Mouse (Mus musculus): ENCODE results near the gene Ptpro. TPM values are rescaled to one million over a fixed set of nuclear protein-coding genes. Genes with fewer than 3 reads are reported as not detected.

The Ptpro gene
- polyA plus RNA-seq, 1 experiment from 2014 or later: 1.8 TPM

- no peak for ATAC-seq
- Histone ChIP-seq H3K4me3 (ENCODE audit: low read length) (no peak overlapping the region), H3K4me2 (ENCODE audit: low read depth, low read length) (no peak overlapping the region), H3K9ac (ENCODE audit: low read depth, low read length) (no peak overlapping the region), H3K4me1 (ENCODE audit: control insufficient read depth, insufficient read depth, low read length) (no peaks in the 10 kb centered on the region), H3K27me3 (replicated peaks; ENCODE audit: control insufficient read depth, insufficient read depth, low read length) (no peaks in the 10 kb centered on the region), H3K27ac (ENCODE audit: low read length) (no peak overlapping the region), H3K36me3 (ENCODE audit: control insufficient read depth, insufficient read depth, low read length) (no peaks in the 10 kb centered on the region), H3K9me3 (ENCODE audit: control insufficient read depth, low read length) (no peaks in the 10 kb centered on the region)
- WGBS: 77% methylated on average over 7 of the region's 7 CpGs
Observed at GRCm38 (mm10) chr6:137395075-137395474, 143.0 kb downstream of the Ptpro start.

- Histone ChIP-seq H3K27me3 (replicated peaks; ENCODE audit: control insufficient read depth, insufficient read depth, low read length) (no peaks in the 10 kb centered on the region), H3K4me2 (ENCODE audit: low read depth, low read length) (no peak overlapping the region), H3K9ac (ENCODE audit: low read depth, low read length) (no peak overlapping the region), H3K4me1 (ENCODE audit: control insufficient read depth, insufficient read depth, low read length) (no peaks in the 10 kb centered on the region), H3K9me3 (ENCODE audit: control insufficient read depth, low read length) (no peaks in the 10 kb centered on the region), H3K27ac (ENCODE audit: low read length) (no peak overlapping the region), H3K4me3 (ENCODE audit: low read length) (no peak overlapping the region), H3K36me3 (ENCODE audit: control insufficient read depth, insufficient read depth, low read length) (no peaks in the 10 kb centered on the region)
- 80% methylated on average over 4 of the region's 4 CpGs for WGBS
- ATAC-seq: no peak
Observed at GRCm38 (mm10) chr6:137396106-137396793, 144.1 kb downstream of the Ptpro start.

GRCm38 (mm10) chr6:137397358-137397757 lies 145.2 kb downstream of the Ptpro start:
- no peak overlapping the region for H3K4me3 ChIP-seq (ENCODE audit: low read length)
- WGBS: 85% methylated on average over 2 of the region's 2 CpGs
- H3K9me3 ChIP-seq (ENCODE audit: control insufficient read depth, low read length): no peaks in the 10 kb centered on the region
- no peak overlapping the region for H3K27ac ChIP-seq (ENCODE audit: low read length)
- no peaks in the 10 kb centered on the region for H3K4me1 ChIP-seq (ENCODE audit: control insufficient read depth, insufficient read depth, low read length)
- H3K27me3 ChIP-seq (replicated peaks; ENCODE audit: control insufficient read depth, insufficient read depth, low read length): no peaks in the 10 kb centered on the region
- no peaks in the 10 kb centered on the region for H3K36me3 ChIP-seq (ENCODE audit: control insufficient read depth, insufficient read depth, low read length)
- no peak overlapping the region for H3K4me2 ChIP-seq (ENCODE audit: low read depth, low read length)
- ATAC-seq: no peak
- no peak overlapping the region for H3K9ac ChIP-seq (ENCODE audit: low read depth, low read length)

- Histone ChIP-seq H3K4me1 (ENCODE audit: control insufficient read depth, insufficient read depth, low read length) (no peaks in the 10 kb centered on the region), H3K36me3 (ENCODE audit: control insufficient read depth, insufficient read depth, low read length) (no peaks in the 10 kb centered on the region), H3K4me2 (ENCODE audit: low read depth, low read length) (no peak overlapping the region), H3K9me3 (ENCODE audit: control insufficient read depth, low read length) (no peaks in the 10 kb centered on the region), H3K4me3 (ENCODE audit: low read length) (no peak overlapping the region), H3K27me3 (replicated peaks; ENCODE audit: control insufficient read depth, insufficient read depth, low read length) (no peaks in the 10 kb centered on the region), H3K9ac (ENCODE audit: low read depth, low read length) (no peak overlapping the region), H3K27ac (ENCODE audit: low read length) (no peak overlapping the region)
- ATAC-seq: no peak
- WGBS: 76% methylated on average over 4 of the region's 4 CpGs
Observed at GRCm38 (mm10) chr6:137404196-137404595, 152.1 kb downstream of the Ptpro start.

GRCm38 (mm10) chr6:137405690-137406089 lies 153.6 kb downstream of the Ptpro start:
- H3K36me3 ChIP-seq (ENCODE audit: control insufficient read depth, insufficient read depth, low read length): no peaks in the 10 kb centered on the region
- H3K9ac ChIP-seq (ENCODE audit: low read depth, low read length): no peak overlapping the region
- H3K27ac ChIP-seq (ENCODE audit: low read length): no peak overlapping the region
- no peaks in the 10 kb centered on the region for H3K9me3 ChIP-seq (ENCODE audit: control insufficient read depth, low read length)
- H3K27me3 ChIP-seq (replicated peaks; ENCODE audit: control insufficient read depth, insufficient read depth, low read length): no peaks in the 10 kb centered on the region
- no peaks in the 10 kb centered on the region for H3K4me1 ChIP-seq (ENCODE audit: control insufficient read depth, insufficient read depth, low read length)
- WGBS: 82% methylated on average over 2 of the region's 2 CpGs
- no peak overlapping the region for H3K4me3 ChIP-seq (ENCODE audit: low read length)
- no peak overlapping the region for H3K4me2 ChIP-seq (ENCODE audit: low read depth, low read length)
- no peak for ATAC-seq

- H3K4me2 ChIP-seq (ENCODE audit: low read depth, low read length): no peak overlapping the region
- H3K27me3 ChIP-seq (replicated peaks; ENCODE audit: control insufficient read depth, insufficient read depth, low read length): no peaks in the 10 kb centered on the region
- no peaks in the 10 kb centered on the region for H3K4me1 ChIP-seq (ENCODE audit: control insufficient read depth, insufficient read depth, low read length)
- H3K9ac ChIP-seq (ENCODE audit: low read depth, low read length): no peak overlapping the region
- H3K4me3 ChIP-seq (ENCODE audit: low read length): no peak overlapping the region
- H3K27ac ChIP-seq (ENCODE audit: low read length): no peak overlapping the region
- WGBS: 70% methylated on average over 3 of the region's 3 CpGs
- no peaks in the 10 kb centered on the region for H3K36me3 ChIP-seq (ENCODE audit: control insufficient read depth, insufficient read depth, low read length)
- ATAC-seq: no peak
- H3K9me3 ChIP-seq (ENCODE audit: control insufficient read depth, low read length): no peaks in the 10 kb centered on the region
Observed at GRCm38 (mm10) chr6:137410510-137410909, 158.4 kb downstream of the Ptpro start.

- WGBS: 60% methylated on average over 2 of the region's 2 CpGs
- no peak for ATAC-seq
- Histone ChIP-seq H3K27ac (ENCODE audit: low read length) (no peak overlapping the region), H3K9me3 (ENCODE audit: control insufficient read depth, low read length) (no peaks in the 10 kb centered on the region), H3K9ac (ENCODE audit: low read depth, low read length) (no peak overlapping the region), H3K4me1 (ENCODE audit: control insufficient read depth, insufficient read depth, low read length) (no peaks in the 10 kb centered on the region), H3K27me3 (replicated peaks; ENCODE audit: control insufficient read depth, insufficient read depth, low read length) (no peaks in the 10 kb centered on the region), H3K36me3 (ENCODE audit: control insufficient read depth, insufficient read depth, low read length) (no peaks in the 10 kb centered on the region), H3K4me3 (ENCODE audit: low read length) (no peak overlapping the region), H3K4me2 (ENCODE audit: low read depth, low read length) (no peak overlapping the region)
Observed at GRCm38 (mm10) chr6:137411901-137412378, 159.8 kb downstream of the Ptpro start.

- WGBS: 43% methylated on average over 2 of the region's 2 CpGs
- Histone ChIP-seq H3K9ac (ENCODE audit: low read depth, low read length) (no peak overlapping the region), H3K4me2 (ENCODE audit: low read depth, low read length) (no peak overlapping the region), H3K9me3 (ENCODE audit: control insufficient read depth, low read length) (no peaks in the 10 kb centered on the region), H3K4me1 (ENCODE audit: control insufficient read depth, insufficient read depth, low read length) (no peaks in the 10 kb centered on the region), H3K27ac (ENCODE audit: low read length) (no peak overlapping the region), H3K36me3 (ENCODE audit: control insufficient read depth, insufficient read depth, low read length) (no peaks in the 10 kb centered on the region), H3K27me3 (replicated peaks; ENCODE audit: control insufficient read depth, insufficient read depth, low read length) (no peaks in the 10 kb centered on the region), H3K4me3 (ENCODE audit: low read length) (no peak overlapping the region)
- no peak for ATAC-seq
Observed at GRCm38 (mm10) chr6:137413045-137413444, 160.9 kb downstream of the Ptpro start.

- no peaks in the 10 kb centered on the region for H3K4me1 ChIP-seq (ENCODE audit: control insufficient read depth, insufficient read depth, low read length)
- no peak overlapping the region for H3K9ac ChIP-seq (ENCODE audit: low read depth, low read length)
- no peaks in the 10 kb centered on the region for H3K36me3 ChIP-seq (ENCODE audit: control insufficient read depth, insufficient read depth, low read length)
- H3K4me3 ChIP-seq (ENCODE audit: low read length): no peak overlapping the region
- WGBS: 54% methylated on average over 13 of the region's 13 CpGs
- H3K27ac ChIP-seq (ENCODE audit: low read length): no peak overlapping the region; the same call in 1 of the 2 replicates
- peak; percentile 71; the same call in 1 of the 2 replicates for ATAC-seq
- no peak overlapping the region for H3K4me2 ChIP-seq (ENCODE audit: low read depth, low read length)
- H3K9me3 ChIP-seq (ENCODE audit: control insufficient read depth, low read length): no peaks in the 10 kb centered on the region
- H3K27me3 ChIP-seq (replicated peaks; ENCODE audit: control insufficient read depth, insufficient read depth, low read length): no peaks in the 10 kb centered on the region
Observed at GRCm38 (mm10) chr6:137414531-137415405, 162.6 kb downstream of the Ptpro start.
